Mouse (Mus musculus) adrenal gland, postnatal 25 days (tissue): ENCODE data around the gene Snx1. TPM values are rescaled to one million over a fixed set of nuclear protein-coding genes. Genes with fewer than 3 reads are reported as not detected.

Experiments used
- DNase-seq: peaks from one replicate; pipeline ENCODE4 v3.0.0; 2021; ENCODE audit warnings: mixed read lengths
- total RNA-seq: library from RNA; stranded (reverse); gene quantifications from 2 replicates; pipeline ENCODE4 v1.2.3, GENCODE M21; 2021

Snx1 gene
- total RNA-seq, 1 experiment from 2014 or later: 125 TPM

GRCm38 (mm10) chr9:66127193-66127546 is 783 bp upstream of the Snx1 start:
- peak; percentile 20 for DNase-seq

DNA sequence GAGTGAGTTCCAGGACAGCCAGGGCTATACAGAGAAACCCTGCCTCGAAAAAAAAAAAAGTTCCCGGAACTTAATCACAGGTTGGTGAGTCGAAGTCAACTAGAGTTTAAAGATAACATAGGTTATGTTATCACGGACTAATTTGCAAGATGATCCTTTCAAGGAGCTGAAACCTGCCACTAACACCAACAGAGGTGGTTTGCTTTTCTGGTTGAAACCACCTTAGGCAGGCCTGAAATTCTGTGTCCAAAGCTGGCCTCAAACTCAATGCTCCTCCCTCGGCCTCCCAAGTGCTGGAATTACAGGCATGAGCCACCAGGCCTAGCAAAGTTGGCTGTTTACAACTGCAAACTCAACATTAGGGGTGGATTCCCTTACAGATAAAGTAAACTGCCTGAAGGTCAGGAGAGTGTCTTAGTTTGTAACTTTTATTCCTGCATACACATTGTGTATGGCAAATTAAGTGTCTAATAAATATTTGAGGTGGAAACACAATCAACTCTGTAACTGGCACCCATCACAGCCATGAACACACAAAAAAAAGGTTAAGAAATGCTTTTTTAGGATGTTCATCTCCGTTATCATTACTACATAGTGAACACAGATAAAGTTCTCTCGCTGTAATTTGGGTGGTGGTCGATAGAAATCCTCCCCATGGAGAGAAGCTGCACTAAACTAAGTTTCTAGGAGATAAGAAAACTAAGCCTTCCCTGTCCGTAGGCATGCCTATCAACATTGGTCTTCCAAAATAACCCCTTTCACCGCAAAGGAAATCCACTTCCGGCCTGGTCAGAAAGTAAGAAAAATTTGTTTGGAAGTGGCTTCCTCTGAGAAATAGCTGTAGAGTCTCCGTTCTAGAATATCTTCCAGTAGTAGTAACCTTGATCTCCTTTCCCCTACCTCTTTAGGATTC is 588 bp downstream of the Snx1 start:
- no peak for DNase-seq

GRCm38 (mm10) chr9:66124681-66125542 is 1.5 kb downstream of the Snx1 start:
- DNase-seq: peak; percentile 96

GRCm38 (mm10) chr9:66124111-66124531 is 2.3 kb downstream of the Snx1 start:
- DNase-seq: no peak

DNA sequence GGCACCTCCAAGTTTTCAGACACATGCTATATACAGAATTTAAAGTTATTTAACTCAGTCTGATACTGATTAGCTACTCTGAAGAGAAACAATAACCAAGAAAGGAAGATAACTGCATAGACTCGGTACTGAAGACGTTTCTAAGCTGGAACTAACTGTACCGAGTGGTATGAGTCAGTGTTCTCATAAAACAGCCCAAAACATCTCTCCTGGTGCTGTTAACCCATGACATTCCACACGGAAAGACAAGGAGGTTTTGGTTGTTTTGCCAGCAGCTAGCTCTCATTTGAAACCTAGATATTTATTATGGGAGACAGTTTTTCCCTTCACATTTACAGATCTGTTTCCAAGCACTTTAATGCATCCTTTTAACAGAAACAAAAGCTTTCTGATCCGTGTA is 2.7 kb downstream of the Snx1 start:
- no peak for DNase-seq

GRCm38 (mm10) chr9:66121421-66121820 is 5.0 kb downstream of the Snx1 start:
- DNase-seq: no peak

DNA sequence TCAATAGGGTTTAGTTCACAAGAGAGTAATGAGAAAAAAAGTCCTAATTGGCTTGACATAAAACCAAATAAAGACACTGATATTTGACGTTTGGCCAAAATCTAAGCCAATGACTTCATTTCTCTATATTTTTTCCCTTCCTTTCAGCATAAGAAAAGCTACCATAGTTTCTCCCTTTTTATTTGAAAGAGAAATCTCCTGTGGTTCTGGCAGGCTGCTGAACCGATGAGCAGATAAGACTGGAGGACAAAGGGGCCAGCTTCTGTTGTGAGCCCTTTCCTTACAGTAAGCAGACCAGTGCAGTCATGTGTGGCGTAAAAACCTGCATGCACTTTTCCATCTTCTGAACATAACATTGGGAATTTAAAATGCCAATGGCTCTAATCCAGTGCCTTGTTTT is 5.4 kb downstream of the Snx1 start:
- no peak for DNase-seq

DNA sequence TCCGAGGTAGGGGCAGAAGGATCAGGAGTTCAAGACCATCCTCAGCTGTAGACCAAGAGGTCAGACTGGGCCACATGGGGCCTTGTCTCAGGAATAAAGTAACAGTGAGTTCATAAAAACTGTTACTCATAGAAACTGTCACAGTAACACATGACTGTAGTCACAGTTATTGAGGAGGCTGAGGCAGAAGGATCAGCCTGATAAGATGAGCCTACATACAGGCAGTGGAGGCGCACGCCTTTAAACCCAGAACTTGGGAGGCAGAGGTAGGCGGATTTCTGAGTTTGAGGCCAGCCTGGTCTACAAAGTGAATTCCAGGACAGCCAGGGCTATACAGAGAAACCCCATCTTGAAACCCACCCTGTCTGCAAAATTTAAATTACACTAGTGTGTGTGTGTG is 6.3 kb downstream of the Snx1 start:
- DNase-seq: no peak

DNA sequence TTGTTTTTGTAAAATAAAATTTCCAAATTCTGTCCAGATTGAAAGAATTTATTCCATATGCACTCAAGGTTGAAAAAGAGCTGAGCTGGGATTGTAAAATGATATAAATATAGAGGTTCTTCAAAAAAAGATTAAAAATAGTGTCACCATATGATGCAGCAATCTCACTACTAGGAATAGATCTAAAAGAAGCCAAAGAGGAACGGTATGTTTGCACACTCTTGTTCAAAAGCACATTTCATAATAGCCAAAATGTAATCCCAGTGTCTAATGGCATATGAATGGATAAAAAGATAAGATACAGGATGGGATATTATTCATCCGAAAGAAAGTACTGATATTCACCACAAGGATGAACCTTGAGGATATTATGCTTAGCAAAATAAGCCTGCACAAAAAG is 6.9 kb downstream of the Snx1 start:
- no peak for DNase-seq

GRCm38 (mm10) chr9:66116890-66117289 is 9.5 kb downstream of the Snx1 start:
- peak; percentile 18 for DNase-seq

DNA sequence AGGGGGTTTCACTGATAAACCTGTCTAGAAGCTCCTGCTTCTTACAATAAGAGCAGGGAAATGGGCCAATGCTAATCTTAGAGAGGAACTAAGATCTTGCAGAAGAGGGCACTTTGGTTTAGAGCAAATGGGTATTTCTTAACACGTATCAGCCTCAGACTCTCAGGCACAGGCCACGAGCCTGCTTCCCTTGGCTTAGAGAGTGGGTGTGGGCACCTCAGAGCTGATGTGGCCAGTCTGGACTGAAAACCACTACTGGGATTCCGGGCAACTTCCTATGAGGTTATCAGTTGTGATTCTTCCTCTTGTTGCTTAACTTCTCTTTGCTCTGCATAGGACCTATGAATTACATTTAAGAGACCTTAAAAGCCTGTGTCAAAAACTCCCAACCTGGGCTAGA is 12.0 kb downstream of the Snx1 start:
- no peak for DNase-seq

DNA sequence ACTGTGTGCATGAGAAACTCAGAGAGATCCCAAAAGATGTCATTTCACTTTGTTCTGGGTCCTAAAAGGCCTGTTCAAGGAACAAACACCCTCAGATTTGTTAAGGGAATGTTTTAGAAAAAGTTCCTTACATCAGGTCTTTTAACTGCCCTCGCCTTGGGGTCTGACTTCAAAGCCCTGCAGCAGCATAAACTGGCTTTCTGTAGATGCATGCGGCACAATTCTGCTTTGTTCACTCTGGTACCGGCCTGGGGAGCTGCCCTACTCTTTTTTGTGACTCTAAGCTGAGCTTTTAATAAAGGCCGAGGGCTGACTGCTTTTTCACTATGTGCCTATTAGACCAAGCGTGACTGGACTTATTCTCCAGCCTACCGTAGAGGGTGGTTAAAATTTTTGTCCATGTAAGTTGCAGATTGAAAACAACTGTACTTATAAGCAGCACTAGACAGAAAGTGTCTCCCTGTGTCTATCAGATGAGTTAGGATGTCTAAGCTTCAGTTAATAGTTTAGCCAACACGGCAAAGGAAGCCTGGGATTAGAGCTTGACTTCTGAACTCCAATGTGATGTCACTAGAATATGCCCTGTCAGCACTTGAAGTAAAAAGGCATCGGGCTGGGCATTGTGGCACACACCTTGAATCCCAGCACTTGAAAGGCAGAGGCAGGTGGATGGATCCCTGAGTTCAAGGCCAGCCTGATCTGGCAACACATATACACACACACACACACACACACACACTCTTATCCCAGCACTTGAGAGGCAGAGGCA is 15.6 kb downstream of the Snx1 start:
- DNase-seq: no peak

DNA sequence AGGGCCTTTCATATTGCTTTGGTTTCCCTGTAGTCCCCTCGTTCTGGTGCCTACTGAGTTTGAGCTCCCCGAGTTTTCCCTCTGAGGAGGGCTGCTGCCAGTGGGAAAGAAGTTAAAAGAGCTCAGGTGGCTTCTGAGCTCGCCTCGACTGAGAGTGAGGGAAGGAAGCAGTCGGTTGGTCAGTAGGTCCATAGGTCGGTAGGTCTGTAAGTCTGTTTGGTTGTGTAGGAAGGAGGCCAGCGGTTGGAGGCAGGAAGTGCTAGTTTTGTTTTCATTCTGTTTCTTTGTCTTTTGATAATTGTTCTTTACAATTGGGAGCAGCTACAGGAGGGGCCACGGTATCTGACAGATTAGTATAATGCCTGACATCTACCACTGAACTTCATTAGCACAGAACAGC is 16.3 kb downstream of the Snx1 start:
- no peak for DNase-seq

GRCm38 (mm10) chr9:66109574-66109973 is 16.8 kb downstream of the Snx1 start:
- no peak for DNase-seq

GRCm38 (mm10) chr9:66105168-66105567 is 21.2 kb downstream of the Snx1 start:
- no peak for DNase-seq

DNA sequence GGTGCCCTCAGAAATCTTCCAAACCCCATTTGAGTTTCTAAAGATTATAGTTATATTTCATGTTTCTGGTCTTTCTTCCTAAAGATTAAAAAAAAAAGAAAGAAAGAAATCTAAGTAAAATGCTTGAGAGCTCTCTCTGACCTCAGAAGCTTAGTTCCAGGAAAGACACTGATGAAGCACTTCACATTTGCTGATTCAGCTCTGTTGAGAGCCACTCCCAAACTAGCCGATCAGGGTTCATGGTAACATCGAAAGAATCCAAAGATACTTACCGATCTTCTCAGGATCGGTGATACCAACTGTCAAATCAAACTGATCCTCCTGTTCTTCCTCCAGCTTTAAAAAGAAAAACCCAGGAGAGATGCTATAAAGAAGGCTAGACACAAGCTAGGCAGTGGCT is 21.8 kb downstream of the Snx1 start:
- DNase-seq: no peak

GRCm38 (mm10) chr9:66102668-66103067 is 23.7 kb downstream of the Snx1 start:
- no peak for DNase-seq

GRCm38 (mm10) chr9:66101577-66101976 is 24.8 kb downstream of the Snx1 start:
- DNase-seq: no peak

- DNase-seq: no peak
These were observed 33.7 kb downstream of the Snx1 start for GRCm38 (mm10) chr9:66092664-66093063.

GRCm38 (mm10) chr9:66091327-66092231 is 34.8 kb downstream of the Snx1 start:
- DNase-seq: peak; percentile 22

- DNase-seq: peak; percentile 34
These were observed 35.7 kb downstream of the Snx1 start for GRCm38 (mm10) chr9:66090593-66091244.
